Mouse (Mus musculus): ENCODE measurements around the gene Spta1. TPM values are rescaled to one million over a fixed set of nuclear protein-coding genes. Genes with fewer than 3 reads are reported as not detected.

Gene Spta1
- polyA plus RNA-seq (2014; fragmentation: Illumina TruSeq; extraction: RNeasy Lipid Tissue Mini Kit (QIAGEN cat#74804); ENCODE audit: low replicate concordance) = not detected

DNA sequence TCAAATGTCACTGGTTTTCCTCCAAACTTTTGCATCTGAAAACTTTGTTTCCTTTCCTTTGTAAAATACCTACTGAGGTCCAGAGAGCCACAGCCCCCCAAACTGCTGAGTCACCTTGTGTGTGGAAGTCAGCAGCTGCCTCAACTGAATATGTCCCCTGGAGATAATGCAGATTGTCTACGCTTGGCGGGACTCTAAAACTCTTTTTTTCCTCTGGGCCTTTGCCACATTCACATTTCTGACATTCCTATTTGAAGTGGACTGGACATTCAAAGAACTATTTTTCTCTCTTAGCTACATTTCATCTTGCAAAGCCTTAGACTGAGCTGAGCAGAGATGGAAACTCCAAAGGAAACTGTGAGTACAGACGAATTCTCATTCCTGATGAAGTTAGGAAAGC lies at the start of gene Spta1:
Spta1 (plus strand) TSS at position 172 of the 400 bp plus-strand sequence.

DNA sequence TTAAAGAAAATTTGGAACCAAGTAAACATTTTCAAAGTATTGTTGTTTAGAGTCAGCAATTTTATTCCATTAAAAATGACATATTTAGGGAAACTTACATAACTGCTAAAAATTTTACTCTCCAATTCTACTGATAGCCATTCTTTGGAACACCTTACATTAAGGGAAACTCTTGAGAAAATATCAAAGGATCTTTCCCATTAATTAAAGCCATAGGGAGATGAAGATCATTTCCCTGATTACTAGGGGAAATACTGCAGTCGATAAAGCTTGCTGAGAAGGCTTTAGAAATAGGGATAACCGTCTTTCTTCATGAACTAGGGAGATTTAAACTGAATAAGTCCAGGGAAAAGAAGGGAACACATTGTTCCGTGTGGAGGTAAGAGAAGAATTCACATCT lies 41.4 kb upstream of the Spta1 start, which contains the start of gene Olfr424:
Olfr424 (plus strand) TSS at position 301 of the 400 bp plus-strand sequence.

DNA sequence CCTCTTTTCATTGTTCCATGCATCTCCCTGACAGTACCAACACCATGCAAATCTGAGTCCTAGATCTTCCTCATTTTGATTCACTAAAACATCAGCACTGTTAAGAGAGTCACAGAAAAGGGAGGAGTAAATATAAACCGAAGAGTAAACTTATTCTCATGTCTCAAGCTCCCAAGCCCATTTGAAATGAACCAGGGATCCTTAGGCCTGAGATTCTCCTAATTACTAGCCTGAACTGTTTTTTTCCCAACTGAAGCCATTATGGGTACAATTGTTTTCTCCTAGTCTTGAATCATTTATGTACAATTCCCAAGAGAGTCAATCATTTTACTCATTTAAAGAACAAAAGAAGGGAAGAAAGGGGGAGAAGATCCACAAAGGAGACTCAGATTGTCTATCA lies 17.2 kb upstream of the Spta1 start, which contains the start of gene Olfr420:
Olfr420 (plus strand) TSS at position 301 of the 400 bp plus-strand sequence.

DNA sequence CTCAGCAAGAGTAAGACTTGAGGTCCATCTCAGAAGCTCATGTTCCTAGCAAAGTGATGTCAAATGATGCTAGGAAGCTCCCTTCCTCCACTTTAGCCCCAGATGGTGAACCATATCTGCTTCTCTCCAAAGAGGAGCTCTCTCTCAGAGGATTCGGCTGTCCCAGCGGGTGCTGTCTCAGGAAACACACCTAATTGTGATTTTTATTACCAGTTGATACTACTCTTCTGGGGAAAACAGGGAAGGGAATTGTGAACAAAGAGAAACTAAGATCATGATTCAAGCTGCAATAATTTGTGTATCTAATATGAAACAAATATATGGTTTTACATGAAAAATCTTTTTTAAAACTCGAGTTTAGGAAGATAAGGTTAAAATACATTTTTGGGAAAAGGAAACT lies 79.4 kb downstream of the Spta1 start, which contains the start of gene Olfr419:
Olfr419 (minus strand) TSS at position 101 of the 400 bp plus-strand sequence.

Other genes starting within 250 kb of the Spta1 start
- gene Mndal, start 230.3 kb upstream of the Spta1 start, polyA plus RNA-seq (2014; fragmentation: Illumina TruSeq; extraction: RNeasy Lipid Tissue Mini Kit (QIAGEN cat#74804); ENCODE audit: low replicate concordance) = 95.8 TPM
- 65.1 TPM for gene Ifi203, start 230.1 kb upstream of the Spta1 start, polyA plus RNA-seq (2014; fragmentation: Illumina TruSeq; extraction: RNeasy Lipid Tissue Mini Kit (QIAGEN cat#74804); ENCODE audit: low replicate concordance)
- gene Ifi202b, start 190.0 kb upstream of the Spta1 start, polyA plus RNA-seq (2014; fragmentation: Illumina TruSeq; extraction: RNeasy Lipid Tissue Mini Kit (QIAGEN cat#74804); ENCODE audit: low replicate concordance) = not detected
- gene Ifi205, start 141.0 kb upstream of the Spta1 start, polyA plus RNA-seq (2014; fragmentation: Illumina TruSeq; extraction: RNeasy Lipid Tissue Mini Kit (QIAGEN cat#74804); ENCODE audit: low replicate concordance) = 11.8 TPM
- gene Olfr433, start 132.1 kb upstream of the Spta1 start, polyA plus RNA-seq (2014; fragmentation: Illumina TruSeq; extraction: RNeasy Lipid Tissue Mini Kit (QIAGEN cat#74804); ENCODE audit: low replicate concordance) = not detected
- not detected for gene Olfr432, start 123.6 kb upstream of the Spta1 start, polyA plus RNA-seq (2014; fragmentation: Illumina TruSeq; extraction: RNeasy Lipid Tissue Mini Kit (QIAGEN cat#74804); ENCODE audit: low replicate concordance)
- not detected for gene Olfr430, start 106.2 kb upstream of the Spta1 start, polyA plus RNA-seq (2014; fragmentation: Illumina TruSeq; extraction: RNeasy Lipid Tissue Mini Kit (QIAGEN cat#74804); ENCODE audit: low replicate concordance)
- not detected for gene Olfr429, start 88.4 kb upstream of the Spta1 start, polyA plus RNA-seq (2014; fragmentation: Illumina TruSeq; extraction: RNeasy Lipid Tissue Mini Kit (QIAGEN cat#74804); ENCODE audit: low replicate concordance)
- gene Olfr427, start 75.9 kb upstream of the Spta1 start, polyA plus RNA-seq (2014; fragmentation: Illumina TruSeq; extraction: RNeasy Lipid Tissue Mini Kit (QIAGEN cat#74804); ENCODE audit: low replicate concordance) = not detected
- gene Olfr231, start 51.6 kb upstream of the Spta1 start, polyA plus RNA-seq (2014; fragmentation: Illumina TruSeq; extraction: RNeasy Lipid Tissue Mini Kit (QIAGEN cat#74804); ENCODE audit: low replicate concordance) = not detected
- gene Olfr424, start 41.3 kb upstream of the Spta1 start, polyA plus RNA-seq (2014; fragmentation: Illumina TruSeq; extraction: RNeasy Lipid Tissue Mini Kit (QIAGEN cat#74804); ENCODE audit: low replicate concordance) = not detected
- not detected for gene Olfr420, start 17.1 kb upstream of the Spta1 start, polyA plus RNA-seq (2014; fragmentation: Illumina TruSeq; extraction: RNeasy Lipid Tissue Mini Kit (QIAGEN cat#74804); ENCODE audit: low replicate concordance)
- not detected for gene Olfr419, start 79.3 kb downstream of the Spta1 start, polyA plus RNA-seq (2014; fragmentation: Illumina TruSeq; extraction: RNeasy Lipid Tissue Mini Kit (QIAGEN cat#74804); ENCODE audit: low replicate concordance)
- gene Mptx1, start 157.7 kb downstream of the Spta1 start, polyA plus RNA-seq (2014; fragmentation: Illumina TruSeq; extraction: RNeasy Lipid Tissue Mini Kit (QIAGEN cat#74804); ENCODE audit: low replicate concordance) = 13.6 TPM
- gene Olfr417, start 192.3 kb downstream of the Spta1 start, polyA plus RNA-seq (2014; fragmentation: Illumina TruSeq; extraction: RNeasy Lipid Tissue Mini Kit (QIAGEN cat#74804); ENCODE audit: low replicate concordance) = not detected
- not detected for gene Olfr248, start 218.3 kb downstream of the Spta1 start, polyA plus RNA-seq (2014; fragmentation: Illumina TruSeq; extraction: RNeasy Lipid Tissue Mini Kit (QIAGEN cat#74804); ENCODE audit: low replicate concordance)